Mouse (Mus musculus) spleen, adult 2 months (tissue): Measurements from ENCODE around the gene Cacna2d3. TPM values are rescaled to one million over a fixed set of nuclear protein-coding genes. Genes with fewer than 3 reads are reported as not detected.

ENCODE experiments used
- DNase-seq, 2 experiments: peaks; one replicate each; pipeline versions ENCODE4 v3.0.0 to v3.0.0-alpha.2; 2012 to 2021; ENCODE audit warnings: low spot score in 2 of 2, low read depth in 1 of 2
- H3K27ac ChIP-seq: fragments of 200-500 bp; 2 replicates; pipeline ENCODE4 v1.5.1; 2012; ENCODE audit warnings: low read length, inconsistent platforms; ENCODE audit not compliant: insufficient read depth
- H3K27me3 ChIP-seq: fragments of 200-500 bp; 2 replicates; pipeline ENCODE4 v1.6.1; 2012; ENCODE audit warnings: mild to moderate bottlenecking, moderate library complexity, low read length, inconsistent platforms; ENCODE audit not compliant: control insufficient read depth, insufficient read depth
- H3K36me3 ChIP-seq: fragments of 200-500 bp; 2 replicates; pipeline ENCODE4 v1.6.1; 2012; ENCODE audit warnings: mild to moderate bottlenecking, low read length, inconsistent platforms; ENCODE audit not compliant: control insufficient read depth, insufficient read depth
- H3K4me1 ChIP-seq: fragments of 200-500 bp; 2 replicates; pipeline ENCODE4 v1.6.1; 2011; ENCODE audit warnings: inconsistent platforms; ENCODE audit not compliant: control insufficient read depth, insufficient read depth, insufficient read length
- H3K4me3 ChIP-seq: fragments of 200-500 bp; 2 replicates; pipeline ENCODE4 v1.5.1; 2011; ENCODE audit warnings: mild to moderate bottlenecking, inconsistent platforms; ENCODE audit not compliant: insufficient read depth, insufficient read length; ENCODE audit errors: extremely low read depth
- CTCF ChIP-seq: fragments of 200-500 bp; IDR thresholded peaks from 2 replicates; pipeline ENCODE4 v1.5.1; 2011; ENCODE audit warnings: mild to moderate bottlenecking, inconsistent platforms; ENCODE audit not compliant: insufficient read depth, insufficient read length, insufficient replicate concordance; ENCODE audit errors: extremely low read depth
- POLR2A ChIP-seq: fragments of 200-500 bp; IDR thresholded peaks from 2 replicates; pipeline ENCODE4 v1.6.1; 2011; ENCODE audit warnings: low read depth, low read length, inconsistent platforms
- WGBS: fragments of 180-500 bp; shearing (Covaris S2); methylation state at CpG from one replicate; pipeline ENCODE4 v1.1.7; 2018; 5-methylcytosine and 5-hydroxymethylcytosine counted together
- polyA plus RNA-seq: library from polyadenylated mRNA; depleted of rRNA; stranded (reverse); fragments of >200 nt; gene quantifications from 2 replicates; pipeline ENCODE4 v1.2.3, GENCODE M21; 2012

Cacna2d3 gene
- polyA plus RNA-seq, 1 experiment: 0.19 TPM

DNA sequence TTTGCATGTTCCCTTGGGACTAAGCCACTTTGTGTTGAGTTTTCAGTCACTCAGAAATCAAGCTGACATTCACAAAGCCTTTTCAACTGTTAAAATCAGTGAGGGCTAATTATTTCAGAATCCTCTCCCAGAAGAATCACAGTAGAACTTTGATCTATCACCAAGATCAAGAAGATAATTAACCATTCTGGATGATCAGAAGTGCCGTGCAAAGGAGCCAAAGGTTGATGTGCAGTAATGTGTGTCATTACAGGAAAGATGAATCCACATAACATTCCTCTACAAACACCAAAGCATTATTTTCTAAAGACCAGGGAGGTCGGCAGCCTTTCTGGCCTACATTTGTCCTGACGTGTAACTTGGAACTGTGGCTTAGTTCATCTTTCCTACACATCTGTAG lies 296.0 kb downstream of the Cacna2d3 start:
- H3K4me1 ChIP-seq: no peaks in the 10 kb centered on the region
- no peak overlapping the region for H3K4me3 ChIP-seq
- H3K27ac ChIP-seq: no peak overlapping the region
- TF ChIP-seq CTCF: no peak
- no peak for TF ChIP-seq POLR2A
- no peaks in the 10 kb centered on the region for H3K27me3 ChIP-seq
- no peak for DNase-seq
- H3K36me3 ChIP-seq: no peaks in the 10 kb centered on the region
- WGBS: 91% methylated on average over 3 of the region's 3 CpGs

DNA sequence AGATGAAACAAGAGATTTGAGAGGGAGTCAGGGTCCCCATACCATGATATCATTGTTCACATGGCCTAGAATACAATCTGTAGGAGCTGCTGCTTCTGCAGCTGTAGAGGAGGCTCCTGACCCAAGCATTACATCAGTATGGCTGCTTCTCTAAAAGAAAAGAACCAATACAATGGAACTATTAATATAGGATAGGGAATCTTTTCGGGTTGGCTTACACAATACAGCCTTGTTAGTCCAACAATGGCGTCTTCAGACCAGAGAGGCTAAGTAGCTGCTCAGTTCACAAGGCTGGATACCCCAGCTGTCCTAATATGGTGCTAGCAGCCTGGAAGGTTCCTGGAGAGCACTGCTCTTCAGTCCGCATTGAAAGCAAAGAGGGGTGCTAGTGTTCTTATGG lies 296.5 kb downstream of the Cacna2d3 start:
- Histone ChIP-seq H3K27ac (no peak overlapping the region), H3K4me3 (no peak overlapping the region), H3K4me1 (no peaks in the 10 kb centered on the region), H3K27me3 (no peaks in the 10 kb centered on the region), H3K36me3 (no peaks in the 10 kb centered on the region)
- 83% methylated on average over 3 of the region's 3 CpGs for WGBS
- TF ChIP-seq POLR2A (no peak), CTCF (no peak)
- no peak for DNase-seq

DNA sequence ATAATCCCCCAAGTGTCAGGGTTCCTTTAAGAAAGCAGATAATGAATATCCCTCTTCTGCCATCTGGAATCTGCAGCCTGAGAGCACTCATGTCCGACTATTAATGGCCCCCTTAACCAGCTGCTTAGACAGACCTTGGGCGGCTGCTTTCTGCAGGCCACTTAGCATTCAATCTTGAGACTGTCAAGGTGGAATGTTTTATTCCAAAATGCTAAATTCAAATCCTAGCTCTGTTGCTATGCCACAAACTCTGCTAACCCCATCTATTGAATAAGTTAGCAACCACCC lies 315.8 kb downstream of the Cacna2d3 start:
- TF ChIP-seq POLR2A (no peak), CTCF (no peak)
- H3K27me3 ChIP-seq: no peaks in the 10 kb centered on the region
- no peak for DNase-seq
- no peaks in the 10 kb centered on the region for H3K4me1 ChIP-seq
- H3K4me3 ChIP-seq: no peak overlapping the region
- 78% methylated on average over 2 of the region's 2 CpGs for WGBS
- no peak overlapping the region for H3K27ac ChIP-seq
- H3K36me3 ChIP-seq: no peaks in the 10 kb centered on the region

GRCm38 (mm10) chr14:29405125-29405877 lies 316.4 kb downstream of the Cacna2d3 start:
- WGBS: 80% methylated on average over 8 of the region's 8 CpGs
- Histone ChIP-seq H3K27ac (no peak overlapping the region), H3K4me1 (no peaks in the 10 kb centered on the region), H3K27me3 (no peaks in the 10 kb centered on the region), H3K4me3 (no peak overlapping the region), H3K36me3 (no peaks in the 10 kb centered on the region)
- no peak for DNase-seq
- no peak for TF ChIP-seq POLR2A
- TF ChIP-seq CTCF: no peak

DNA sequence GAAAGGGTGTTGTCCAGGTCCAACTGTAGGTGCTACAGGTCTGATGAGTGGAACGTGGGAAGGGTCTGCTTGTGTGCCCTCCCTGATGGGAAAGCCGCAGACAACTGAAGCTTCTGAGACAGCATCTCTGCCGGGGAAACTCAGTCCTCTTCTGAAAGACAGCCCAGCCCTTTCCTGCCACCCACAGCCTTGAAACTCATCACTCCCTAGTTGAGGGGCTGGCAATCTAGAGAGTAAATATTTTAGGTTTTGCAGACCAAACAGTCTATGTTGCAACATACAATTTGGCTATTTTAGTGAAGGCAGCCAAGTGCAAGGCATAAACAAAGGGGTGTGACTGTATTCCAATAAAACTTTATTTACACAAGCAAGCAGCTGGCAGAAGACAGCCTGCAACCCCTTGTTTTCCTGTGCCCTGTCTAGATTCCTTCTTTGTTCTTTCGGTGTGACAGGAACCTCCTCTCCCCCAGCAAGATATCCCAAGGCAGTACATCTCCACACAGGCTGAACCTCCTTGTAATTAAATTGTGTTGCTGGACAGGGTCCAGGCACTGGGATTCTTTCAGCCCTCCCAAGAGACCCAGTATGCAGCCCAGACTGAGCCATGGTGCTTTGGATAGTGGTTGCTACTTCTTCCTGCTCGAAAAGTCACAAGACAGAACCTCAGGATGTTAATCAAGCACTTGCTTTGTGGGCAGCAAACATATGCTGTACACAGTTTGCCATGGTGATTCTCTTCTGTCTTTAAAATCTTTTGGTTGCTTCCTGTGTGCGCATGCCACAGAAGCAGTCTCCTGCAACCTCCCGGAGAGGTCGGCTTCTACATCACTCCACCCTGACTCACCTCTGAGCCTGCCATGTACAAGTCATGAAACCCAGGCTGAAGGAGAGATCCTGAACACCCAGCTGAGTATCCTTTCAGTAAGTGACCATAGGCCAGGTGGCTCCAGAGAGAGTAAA lies 317.5 kb downstream of the Cacna2d3 start:
- 67% methylated on average over 8 of the region's 8 CpGs for WGBS
- no peak for DNase-seq
- Histone ChIP-seq H3K4me1 (no peaks in the 10 kb centered on the region), H3K27ac (no peak overlapping the region), H3K36me3 (no peaks in the 10 kb centered on the region), H3K27me3 (no peaks in the 10 kb centered on the region), H3K4me3 (no peak overlapping the region)
- TF ChIP-seq CTCF (no peak), POLR2A (no peak)

- H3K27me3 ChIP-seq: no peaks in the 10 kb centered on the region
- WGBS: 74% methylated on average over 8 of the region's 8 CpGs
- H3K27ac ChIP-seq: no peak overlapping the region
- DNase-seq: no peak
- H3K4me3 ChIP-seq: no peak overlapping the region
- H3K4me1 ChIP-seq: no peaks in the 10 kb centered on the region
- no peak for TF ChIP-seq POLR2A
- no peak for TF ChIP-seq CTCF
- no peaks in the 10 kb centered on the region for H3K36me3 ChIP-seq
These were observed 319.2 kb downstream of the Cacna2d3 start for GRCm38 (mm10) chr14:29402471-29402870.
